Mouse (Mus musculus): ENCODE results near the gene Lum.

DNA sequence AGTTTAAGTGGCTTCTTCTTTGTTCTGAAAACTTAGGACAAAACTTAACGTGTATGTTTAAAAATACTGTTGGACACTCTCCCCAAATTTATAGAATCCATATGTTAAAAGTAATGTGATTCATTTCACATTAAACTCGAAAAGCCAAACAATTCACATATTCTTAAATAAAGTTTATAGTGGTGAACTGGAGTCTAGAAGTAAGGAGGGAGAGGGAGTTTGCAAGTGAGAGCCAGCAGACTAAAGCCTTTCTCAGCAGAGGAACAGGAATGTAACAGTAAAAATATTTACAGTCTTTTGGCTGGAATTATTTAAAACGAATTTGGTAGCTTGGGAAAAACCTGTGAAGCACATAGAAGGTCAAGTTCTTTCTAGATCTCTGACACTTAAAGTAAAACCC, 26.1 kb downstream of the Lum start:
- no peak for TF ChIP-seq CTCF (IDR thresholded peaks at IDR 0.05; ENCODE audit: control insufficient read depth, insufficient read depth, insufficient read length)
- TF ChIP-seq USF1 (IDR thresholded peaks at IDR 0.05; ENCODE audit: low read depth) = no peak
- no peak for TF ChIP-seq MAX (IDR thresholded peaks at IDR 0.05)
- no peak for TF ChIP-seq MYOG (IDR thresholded peaks at IDR 0.05; ENCODE audit: control insufficient read depth, extremely low read depth, insufficient read length)
